Mouse (Mus musculus) forebrain, embryonic 13.5 days (tissue): Measurements from ENCODE around the gene Srpk3. TPM values are rescaled to one million over a fixed set of nuclear protein-coding genes. Genes with fewer than 3 reads are reported as not detected.

ENCODE experiments used
- ATAC-seq: fragments of 200-750 bp; cut with Nextera tagmentation; 2 replicates; pipeline ENCODE4 v1.8.0; 2017
- H3K27ac ChIP-seq: fragments of 300-500 bp; sonication (generic); 2 replicates; pipeline ENCODE4 v1.5.1; 2015; ENCODE audit warnings: inconsistent platforms, mild to moderate bottlenecking, moderate library complexity
- H3K27me3 ChIP-seq: fragments of 300-500 bp; sonication (generic); 2 replicates; pipeline ENCODE4 v1.6.1; 2015; ENCODE audit warnings: mild to moderate bottlenecking, inconsistent platforms
- H3K36me3 ChIP-seq: fragments of 300-500 bp; sonication (generic); 2 replicates; pipeline ENCODE4 v1.6.1; 2015; ENCODE audit warnings: mild to moderate bottlenecking, inconsistent platforms; ENCODE audit not compliant: poor library complexity, severe bottlenecking
- H3K4me1 ChIP-seq: fragments of 300-500 bp; sonication (generic); 2 replicates; pipeline ENCODE4 v1.6.1; 2015; ENCODE audit warnings: inconsistent platforms
- H3K4me2 ChIP-seq: fragments of 300-500 bp; sonication (generic); 2 replicates; pipeline ENCODE4 v1.6.1; 2015; ENCODE audit warnings: inconsistent platforms, mild to moderate bottlenecking, moderate library complexity
- H3K4me3 ChIP-seq: fragments of 300-500 bp; sonication (generic); 2 replicates; pipeline ENCODE4 v1.5.1; 2015; ENCODE audit warnings: mild to moderate bottlenecking, inconsistent platforms
- H3K9ac ChIP-seq: fragments of 300-500 bp; sonication (generic); 2 replicates; pipeline ENCODE4 v1.6.1; 2015; ENCODE audit warnings: mild to moderate bottlenecking, inconsistent platforms
- H3K9me3 ChIP-seq: fragments of 300-500 bp; sonication (generic); replicated peaks from 2 replicates; pipeline ENCODE4 v1.6.1; 2016; ENCODE audit warnings: inconsistent platforms
- WGBS: fragments of 180-500 bp; shearing (Covaris S2); methylation state at CpG from one replicate; pipeline ENCODE4 v1.1.7; 2015; 5-methylcytosine and 5-hydroxymethylcytosine counted together
- polyA plus RNA-seq: library from polyadenylated mRNA; unstranded; fragments of >200 nt; fragmentation: Nextera tagmentation; extraction: Ambion mirVana; gene quantifications from 2 replicates; pipeline ENCODE4 v1.2.1, GENCODE M21; 2015

Gene Srpk3
- polyA plus RNA-seq, 1 experiment from 2014 or later = 1.7 TPM

DNA sequence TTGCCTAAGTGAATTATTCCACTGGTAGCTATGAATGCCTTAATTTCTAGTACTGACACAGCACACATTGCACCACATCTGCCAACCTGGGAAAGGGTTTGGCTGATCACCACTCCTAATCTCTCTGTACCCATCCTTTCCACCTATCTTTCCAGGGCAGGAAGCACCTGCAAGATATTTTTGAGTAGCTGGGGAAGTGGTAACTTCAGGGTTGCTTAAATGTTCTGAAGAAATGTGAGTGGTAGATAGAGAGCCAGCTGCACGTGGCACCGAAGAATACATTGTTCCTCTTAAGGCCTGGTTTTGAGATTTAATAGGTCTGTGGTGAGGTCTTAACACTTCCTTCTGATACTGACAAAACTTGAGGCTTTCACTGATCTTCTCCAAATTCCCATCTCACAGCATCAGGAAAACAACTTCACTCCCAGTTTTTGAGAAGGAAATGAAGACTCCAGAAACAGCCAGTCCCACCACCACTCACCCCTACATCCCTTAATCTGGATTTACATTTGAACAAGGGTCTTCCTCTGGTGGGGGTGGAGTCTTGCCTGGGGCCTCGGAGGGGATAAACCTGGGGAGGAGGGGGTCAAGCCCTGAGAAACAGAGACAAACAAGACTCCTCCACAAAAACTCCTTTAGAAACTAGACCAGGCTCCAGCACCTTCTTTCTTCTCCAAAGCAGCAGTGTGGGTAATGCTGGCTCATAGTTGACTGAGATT is 42.5 kb downstream of the Srpk3 start:
- no peaks in the 10 kb centered on the region for H3K36me3 ChIP-seq
- no peaks in the 10 kb centered on the region for H3K27me3 ChIP-seq
- ATAC-seq = no peak
- H3K4me1 ChIP-seq = no peaks in the 10 kb centered on the region
- H3K9ac ChIP-seq = no peak overlapping the region
- WGBS = 54% methylated on average over 3 of the region's 3 CpGs
- no peak overlapping the region for H3K4me3 ChIP-seq
- no peaks in the 10 kb centered on the region for H3K9me3 ChIP-seq
- H3K27ac ChIP-seq = no peak overlapping the region
- no peak overlapping the region for H3K4me2 ChIP-seq

DNA sequence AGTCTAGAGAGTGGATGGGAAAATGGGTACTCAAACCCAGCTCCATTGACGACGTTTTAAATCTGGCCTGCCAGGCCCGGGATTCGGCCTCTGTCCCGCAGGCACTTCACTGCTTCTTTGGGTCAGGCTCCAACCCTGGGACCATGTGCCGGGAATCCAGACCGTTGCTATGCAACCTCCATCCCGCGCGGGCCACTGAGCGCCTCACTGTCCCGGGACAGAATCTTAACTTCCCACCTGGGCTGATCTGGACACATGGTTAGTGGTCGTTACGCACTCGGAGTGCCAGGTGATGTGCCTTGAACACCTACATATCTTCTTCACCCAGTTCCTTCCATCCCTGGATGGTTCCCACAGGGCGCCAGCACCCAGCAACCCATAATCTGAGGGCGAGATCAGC is 49.5 kb downstream of the Srpk3 start:
- peaks cover 16% of the 10 kb centered on the region; the same call in 1 of the 2 replicates for H3K4me1 ChIP-seq
- WGBS = 10% methylated on average over 17 of the region's 17 CpGs
- H3K27me3 ChIP-seq = no peaks in the 10 kb centered on the region
- no peaks in the 10 kb centered on the region for H3K36me3 ChIP-seq
- H3K9ac ChIP-seq = peak overlapping the region; percentile 83
- ATAC-seq = peak; percentile 63
- H3K4me3 ChIP-seq = peak overlapping the region; percentile 59
- peak overlapping the region; percentile 71 for H3K4me2 ChIP-seq
- H3K27ac ChIP-seq = peak overlapping the region; percentile 89; the same call in 1 of the 2 replicates
- no peaks in the 10 kb centered on the region for H3K9me3 ChIP-seq

DNA sequence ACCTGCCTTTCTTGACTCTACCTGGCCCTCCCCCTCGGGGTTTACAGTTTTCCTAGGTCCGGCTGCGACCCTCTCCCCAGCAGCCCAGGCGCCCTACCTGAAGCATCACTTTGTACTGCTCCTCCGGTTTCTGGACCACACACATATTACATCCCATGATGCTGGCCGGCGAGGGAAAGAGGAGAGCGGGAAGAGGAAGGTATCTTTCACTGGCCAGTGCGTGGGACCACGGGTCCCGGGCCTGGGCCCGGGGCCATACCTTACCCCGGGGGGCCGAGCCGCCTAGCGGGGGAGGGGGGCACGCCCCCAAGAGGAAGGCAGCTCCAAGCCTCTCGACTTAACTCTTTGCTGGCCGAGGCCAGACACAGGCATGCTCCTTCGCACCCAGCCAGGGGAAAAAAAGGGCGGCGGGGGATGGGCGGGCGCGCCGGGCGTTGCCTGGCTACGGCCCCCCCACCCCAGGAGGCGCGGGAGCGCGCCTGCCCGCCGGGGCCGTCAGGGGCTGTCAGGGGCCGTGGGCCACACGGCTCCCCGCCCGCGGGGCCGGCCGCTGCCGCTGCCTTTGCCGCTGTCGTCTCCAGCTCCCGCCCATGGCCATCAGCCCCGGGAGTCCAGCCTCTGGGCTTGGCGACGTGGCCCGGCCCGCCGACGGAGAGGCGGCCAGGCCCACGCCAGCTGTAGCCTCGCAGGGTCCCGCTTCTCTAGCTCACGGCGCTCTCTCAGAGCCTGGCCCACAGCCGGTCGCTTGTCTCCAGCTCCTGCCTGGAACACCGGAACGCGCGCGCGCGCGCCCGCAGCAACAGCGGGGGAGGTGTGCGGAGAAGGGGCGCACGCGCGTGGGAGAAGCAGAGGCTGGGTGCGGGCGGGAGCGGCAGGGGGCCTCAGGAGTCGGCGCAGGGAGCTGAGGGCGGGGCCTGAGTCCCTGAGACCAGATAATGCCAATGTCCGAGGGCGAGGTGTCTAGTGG is 50.3 kb downstream of the Srpk3 start, which contains the start of gene Pdzd4:
Gene Pdzd4, minus strand, starts transcription at position 785 of the 967 bp plus-strand sequence.
- H3K9me3 ChIP-seq = no peaks in the 10 kb centered on the region
- H3K4me1 ChIP-seq = peaks cover 16% of the 10 kb centered on the region; the same call in 1 of the 2 replicates
- peak within 1 kb of the TSS; percentile 59 for H3K4me3 ChIP-seq
- 17% methylated on average over 59 of the region's 84 CpGs for WGBS
- no peaks in the 10 kb centered on the region for H3K36me3 ChIP-seq
- peak; percentile 87 for ATAC-seq
- H3K9ac ChIP-seq = peak within 1 kb of the TSS; percentile 83
- H3K27ac ChIP-seq = peak within 1 kb of the TSS; percentile 89
- H3K4me2 ChIP-seq = peak within 1 kb of the TSS; percentile 71
- H3K27me3 ChIP-seq = no peaks in the 10 kb centered on the region

Other genes with a start within 250 kb of the Srpk3 start
- gene Dusp9, start 135.0 kb upstream of the Srpk3 start, polyA plus RNA-seq = 0.90 and 1.5 TPM in 2 replicates
- 57.5 and 66.5 TPM in 2 replicates for gene Pnck, start 114.3 kb upstream of the Srpk3 start, polyA plus RNA-seq
- 6.2 and 6.4 TPM in 2 replicates for gene Slc6a8, start 101.3 kb upstream of the Srpk3 start, polyA plus RNA-seq
- 111 and 115 TPM in 2 replicates for gene Bcap31, start 58.2 kb upstream of the Srpk3 start, polyA plus RNA-seq
- 9.6 and 9.7 TPM in 2 replicates for gene Abcd1, start 57.8 kb upstream of the Srpk3 start, polyA plus RNA-seq
- 0.03 and 0.10 TPM in 2 replicates for gene Plxnb3, start 17.3 kb upstream of the Srpk3 start, polyA plus RNA-seq
- 205 and 225 TPM in 2 replicates for gene Idh3g, start 12.5 kb downstream of the Srpk3 start, polyA plus RNA-seq
- 129 and 133 TPM in 2 replicates for gene Ssr4, start 12.6 kb downstream of the Srpk3 start, polyA plus RNA-seq
- 3.1 and 3.5 TPM in 2 replicates for gene Pdzd4, start 50.6 kb downstream of the Srpk3 start, polyA plus RNA-seq
- gene Avpr2, start 117.7 kb downstream of the Srpk3 start, polyA plus RNA-seq = 0.15 and 0.24 TPM in 2 replicates
- gene L1cam, start 121.7 kb downstream of the Srpk3 start, polyA plus RNA-seq = 42.7 and 45.4 TPM in 2 replicates
- gene Arhgap4, start 147.5 kb downstream of the Srpk3 start, polyA plus RNA-seq = 1.7 and 2.0 TPM in 2 replicates
- gene Naa10, start 147.5 kb downstream of the Srpk3 start, polyA plus RNA-seq = 127 and 132 TPM in 2 replicates
- 7.2 and 8.9 TPM in 2 replicates for gene Renbp, start 156.4 kb downstream of the Srpk3 start, polyA plus RNA-seq
- 59.4 and 68.9 TPM in 2 replicates for gene Hcfc1, start 192.0 kb downstream of the Srpk3 start, polyA plus RNA-seq
- 38.9 and 39.4 TPM in 2 replicates for gene Irak1, start 249.5 kb downstream of the Srpk3 start, polyA plus RNA-seq